Mouse (Mus musculus) T-helper 1 cell (primary cell): Measurements from ENCODE around the gene Wnk2.

ENCODE experiments used
- in situ Hi-C: fragments of 300-600 bp; cut with MboI, MseI; formaldehyde crosslinking; loops from one replicate; pipeline ENCODE4 v1.15.1; 2025; ENCODE audit warnings: high pct_unique_total_duplicates

Gene Wnk2

DNA sequence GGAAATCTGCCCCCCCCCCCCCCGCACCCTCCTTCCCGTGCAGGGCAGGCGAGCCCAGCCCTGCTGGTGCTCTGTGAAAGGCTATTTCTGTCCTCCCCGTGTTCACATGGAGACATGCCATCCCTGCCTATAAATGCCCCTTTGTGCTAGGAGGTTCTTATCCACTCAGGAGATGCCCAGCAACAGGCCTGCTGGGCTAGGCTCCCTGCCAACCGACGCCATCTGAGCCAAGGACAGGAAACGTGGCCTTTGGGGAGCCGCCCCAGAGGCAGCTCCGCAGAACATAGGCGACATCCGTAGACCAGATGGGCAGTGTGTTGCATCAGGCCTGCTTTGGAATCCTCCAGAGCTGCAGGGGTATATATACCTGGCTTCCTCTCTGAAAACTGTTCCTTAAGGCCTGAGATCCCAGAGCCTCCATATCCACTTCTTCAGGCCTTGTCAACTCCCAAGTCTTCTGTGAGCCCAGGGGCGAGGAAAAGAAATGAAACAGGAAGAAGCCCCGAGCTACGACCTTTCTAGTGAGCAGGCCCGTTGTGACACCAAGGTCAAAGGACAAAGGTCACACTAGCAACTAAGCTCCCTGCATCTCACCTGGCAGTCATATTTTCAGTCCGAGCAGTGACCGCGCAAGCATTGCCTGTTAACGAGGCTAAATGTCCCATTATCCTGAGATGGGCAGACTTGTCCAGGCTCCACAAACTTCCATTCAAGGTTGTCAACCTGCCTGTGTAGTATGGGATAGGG, 31.2 kb upstream of the Wnk2 start:
- in situ Hi-C loops, result no loop called here

DNA sequence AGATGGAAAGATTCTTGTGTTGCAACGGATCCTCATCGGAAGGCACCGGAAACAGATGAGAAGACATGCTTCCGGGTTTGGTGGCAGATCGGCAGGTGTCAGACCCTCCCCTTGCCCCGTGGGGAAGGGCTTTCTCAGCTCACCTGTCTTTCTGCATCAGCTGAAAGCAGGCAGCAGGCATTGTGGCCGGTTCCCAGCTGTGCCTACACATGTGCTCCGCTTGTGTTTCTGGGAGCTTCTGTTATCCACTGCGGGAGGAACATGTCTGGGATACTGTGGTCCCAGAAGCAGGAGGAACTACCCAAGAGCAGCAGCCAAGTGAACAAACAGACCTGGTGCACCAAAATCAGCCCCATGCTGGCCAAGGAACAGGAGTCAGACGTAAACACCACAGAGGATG, 27.7 kb upstream of the Wnk2 start:
- in situ Hi-C loops, result no loop called here

DNA sequence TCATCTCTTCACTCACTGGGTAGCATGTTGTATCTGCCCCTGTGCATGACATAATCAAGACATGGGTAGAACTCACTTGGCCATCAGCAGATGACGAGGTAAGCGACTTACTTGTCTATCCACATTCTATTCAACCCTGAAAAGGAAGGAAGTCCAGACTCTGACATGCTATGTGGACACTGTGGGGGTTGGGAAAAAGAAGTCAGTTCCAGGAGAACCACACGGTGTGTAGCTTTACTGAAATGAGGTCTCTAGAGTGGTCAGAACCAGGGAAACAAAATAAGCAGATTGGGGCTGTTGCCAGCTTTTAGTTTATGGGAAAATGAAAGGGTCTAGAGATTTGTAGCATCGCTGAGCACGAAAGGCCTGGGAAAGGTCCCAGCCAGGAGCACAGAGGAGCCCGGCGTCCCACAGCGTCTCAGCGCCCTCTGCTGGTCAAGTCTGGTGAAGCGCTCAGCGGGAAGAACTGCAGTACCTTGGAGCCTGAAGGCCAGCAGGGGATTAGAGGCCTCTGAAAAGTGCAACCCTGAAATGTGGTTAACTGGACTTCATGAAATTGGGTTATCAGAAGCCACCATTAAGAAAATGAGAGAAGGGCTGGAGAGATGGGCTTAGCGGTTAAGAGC, 25.3 kb upstream of the Wnk2 start:
- in situ Hi-C loops, result no loop called here

DNA sequence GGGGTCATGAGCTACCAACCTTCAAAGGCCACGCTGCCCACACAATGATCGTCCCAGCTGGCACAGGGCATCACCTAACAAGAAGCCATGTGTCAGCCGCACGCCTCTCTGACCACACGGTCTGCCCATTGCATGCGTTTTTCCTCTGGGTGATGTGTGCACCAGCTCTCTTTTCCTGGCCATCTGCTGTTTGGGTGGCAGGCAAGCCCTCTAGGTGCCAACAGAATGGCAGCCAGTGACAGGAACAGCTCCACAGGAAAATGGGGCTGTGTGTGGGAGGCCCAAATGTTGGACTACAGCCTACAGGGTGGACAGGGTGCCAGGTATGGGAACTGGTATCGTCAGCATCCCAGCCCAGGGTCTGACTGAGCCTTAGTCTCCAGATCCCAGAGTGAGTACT, 24.5 kb upstream of the Wnk2 start:
- in situ Hi-C loops, result no loop called here

DNA sequence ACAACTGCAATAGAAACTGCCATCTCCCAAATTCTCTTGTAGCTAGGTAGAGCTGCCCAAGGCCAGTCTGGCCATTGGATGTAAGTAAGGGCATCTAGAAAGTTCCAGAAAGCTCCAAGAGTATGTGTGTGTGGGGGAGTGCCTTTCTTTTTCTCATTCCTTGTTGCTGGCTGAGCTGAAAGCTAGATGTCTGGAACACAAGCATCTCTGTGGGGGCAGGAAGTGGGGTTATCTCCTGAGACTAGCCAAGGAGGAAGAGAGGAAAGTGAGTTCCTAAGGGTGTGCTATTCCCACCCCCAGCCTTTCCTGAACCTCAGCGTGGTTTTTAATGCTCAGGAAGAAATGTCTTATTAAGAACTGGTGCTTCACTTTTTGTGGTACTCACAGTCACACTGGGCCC, 23.9 kb upstream of the Wnk2 start:
- in situ Hi-C loops, result no loop called here

DNA sequence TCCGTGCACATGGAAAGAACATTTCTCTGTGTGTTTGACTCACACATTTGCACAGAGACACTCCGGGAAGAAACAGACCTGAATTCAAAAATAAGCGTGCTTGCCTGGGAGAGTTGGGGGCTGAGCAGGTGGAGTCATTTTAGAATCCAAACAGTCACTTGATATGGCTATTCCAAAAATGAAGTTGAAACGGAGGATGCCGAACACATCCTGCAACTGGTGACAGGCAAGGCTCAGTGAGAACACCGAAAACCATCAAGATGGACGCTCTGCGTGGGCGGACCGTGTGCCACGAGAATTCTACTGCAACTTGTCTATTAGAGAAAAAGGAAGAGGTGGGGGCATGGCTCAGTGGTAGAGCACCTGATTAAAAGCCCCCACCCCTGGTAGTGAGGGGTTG, 22.8 kb upstream of the Wnk2 start:
- in situ Hi-C loops, result no loop called here

DNA sequence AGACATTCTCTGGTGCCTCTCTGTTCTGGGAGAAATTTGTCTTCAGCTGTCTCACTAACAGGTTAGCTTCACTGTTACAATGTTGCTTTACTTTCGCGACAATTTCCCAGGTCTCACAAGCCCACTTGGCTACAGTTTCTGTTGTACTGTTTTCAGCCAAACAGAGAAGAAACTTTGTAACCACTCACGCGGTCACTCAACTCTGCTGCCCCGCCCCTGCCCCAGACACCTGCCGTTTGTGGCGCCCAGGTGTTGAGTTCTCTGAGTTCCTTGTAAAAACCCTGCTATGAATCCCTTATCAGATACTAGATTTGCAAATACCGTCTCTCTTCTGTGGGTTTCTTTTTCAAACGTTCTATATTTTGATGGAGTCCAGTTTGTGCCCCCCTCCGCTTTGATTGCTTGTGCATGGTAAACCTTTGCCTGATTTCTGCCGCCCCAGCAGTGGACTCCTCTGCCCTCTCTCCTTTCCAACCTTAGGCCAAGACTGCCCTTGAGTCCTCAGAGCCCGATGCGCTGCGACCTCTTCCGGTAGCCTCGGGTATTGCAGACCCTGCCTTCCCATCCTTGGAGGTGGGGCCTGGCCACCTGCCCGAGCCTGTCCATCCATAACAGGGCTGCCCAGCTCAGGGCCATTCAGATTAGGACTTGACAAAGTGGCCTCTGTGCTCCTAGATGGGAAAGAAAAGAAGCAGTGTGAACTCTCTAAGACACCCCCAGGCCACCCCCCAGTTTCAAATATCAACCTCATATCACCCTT, 21.8 kb upstream of the Wnk2 start:
- in situ Hi-C loops, result no loop called here

DNA sequence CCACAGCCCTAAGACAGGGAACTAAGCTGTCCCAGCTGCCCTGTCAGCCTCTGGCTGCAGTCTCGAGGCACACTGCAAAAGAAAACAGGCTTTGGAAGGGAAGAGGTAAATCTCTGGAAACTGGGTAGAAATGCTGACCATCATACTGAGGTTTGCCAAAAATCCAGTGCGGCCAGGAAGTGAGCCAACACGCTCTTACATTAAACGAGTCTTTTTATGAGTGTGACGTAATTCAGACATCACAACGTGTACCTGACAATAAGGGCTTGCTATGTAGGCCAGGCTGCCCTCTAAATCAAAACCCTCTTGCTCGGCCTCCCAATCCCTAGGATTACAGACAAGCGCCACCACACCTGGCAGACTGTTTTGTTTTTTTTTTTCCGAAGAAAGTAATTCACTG, 19.3 kb upstream of the Wnk2 start:
- in situ Hi-C loops, result no loop called here

DNA sequence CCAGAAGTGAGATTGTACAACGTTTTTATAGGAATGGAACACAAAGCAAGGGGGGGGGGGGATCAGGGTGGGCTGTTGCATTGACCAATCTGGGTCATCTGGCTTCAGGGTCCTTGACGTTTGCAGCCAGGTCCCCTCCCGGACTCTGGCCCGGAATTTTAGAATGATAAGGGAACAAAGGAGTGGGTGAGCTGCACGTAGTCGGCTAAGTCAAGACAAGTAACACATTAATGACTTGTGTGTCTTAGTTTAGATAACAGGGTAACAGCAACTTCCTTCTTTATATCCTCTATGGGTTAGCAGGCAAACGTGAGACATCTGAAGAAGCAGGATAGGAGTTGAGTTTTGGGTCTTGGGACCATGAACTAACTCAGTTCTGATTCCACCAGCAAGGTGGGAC, 15.8 kb upstream of the Wnk2 start:
- in situ Hi-C loops, result no loop called here

DNA sequence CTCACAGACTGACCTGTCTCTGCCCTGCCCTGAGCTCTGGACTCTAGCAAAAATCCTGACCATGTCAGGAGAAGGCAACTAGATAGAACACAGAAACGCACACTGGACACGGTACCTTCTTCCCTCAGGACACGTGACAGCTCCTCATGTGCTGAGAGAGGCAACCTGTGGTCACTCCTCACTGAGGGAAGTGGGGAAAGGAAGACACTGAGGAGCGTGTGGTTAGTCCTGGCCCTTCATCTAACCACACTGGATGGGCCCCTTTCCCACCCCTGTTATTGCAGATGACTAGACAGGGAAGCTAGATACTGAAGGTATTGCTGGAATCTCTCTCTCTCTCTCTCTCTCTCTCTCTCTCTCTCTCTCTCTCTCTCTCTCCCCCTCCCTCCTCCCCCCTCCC, 14.9 kb upstream of the Wnk2 start:
- in situ Hi-C loops, result no loop called here

DNA sequence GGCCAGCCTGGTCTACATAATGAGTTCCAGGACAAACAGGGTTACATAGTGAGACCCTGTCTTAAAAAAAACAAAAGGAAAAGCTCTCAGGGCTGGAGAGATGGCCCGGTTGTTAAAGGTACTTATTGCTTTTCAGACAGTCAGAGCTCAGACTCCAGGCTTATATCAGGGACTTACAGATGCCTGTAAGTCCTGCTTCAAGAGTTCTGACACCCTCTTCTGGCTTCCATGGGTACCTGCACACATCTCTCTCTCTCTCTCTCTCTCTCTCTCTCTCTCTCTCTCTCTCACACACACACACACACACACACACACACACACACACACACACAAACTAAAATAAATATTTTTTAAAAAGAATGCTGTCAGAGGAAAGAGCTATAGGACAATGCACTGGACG, 13.4 kb upstream of the Wnk2 start:
- in situ Hi-C loops, result no loop called here

DNA sequence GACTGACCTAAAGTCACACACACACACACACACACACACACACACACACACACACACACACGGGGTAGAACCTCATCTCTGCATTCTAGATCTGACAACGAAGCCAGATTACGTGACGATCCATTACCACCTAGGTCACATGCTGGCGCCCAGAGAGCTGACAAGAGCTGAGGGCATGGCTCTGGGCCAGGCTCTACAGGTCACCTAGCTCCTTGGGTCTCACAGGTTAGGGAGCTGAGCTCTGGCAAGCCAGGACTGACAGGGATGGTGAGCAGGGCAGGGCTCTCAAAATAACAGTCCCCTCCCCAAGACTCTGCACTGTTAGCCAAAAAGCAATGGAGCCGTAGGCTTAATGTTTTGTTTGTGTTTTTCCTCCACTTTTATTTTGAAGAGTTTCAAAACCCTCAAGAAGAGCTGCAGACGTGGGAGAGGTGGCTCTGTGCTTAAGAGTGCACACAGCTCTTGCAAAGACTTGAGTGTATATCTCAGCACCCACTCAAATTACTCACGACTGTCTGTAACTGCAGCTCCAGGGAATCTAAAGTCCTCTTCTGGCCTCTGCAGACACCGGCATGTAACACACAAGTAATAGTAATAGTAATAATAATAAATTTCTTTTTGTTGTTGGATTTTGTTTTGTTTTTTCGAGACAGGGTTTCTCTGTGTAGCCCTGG, 10.4 kb upstream of the Wnk2 start:
- in situ Hi-C loops, result no loop called here

DNA sequence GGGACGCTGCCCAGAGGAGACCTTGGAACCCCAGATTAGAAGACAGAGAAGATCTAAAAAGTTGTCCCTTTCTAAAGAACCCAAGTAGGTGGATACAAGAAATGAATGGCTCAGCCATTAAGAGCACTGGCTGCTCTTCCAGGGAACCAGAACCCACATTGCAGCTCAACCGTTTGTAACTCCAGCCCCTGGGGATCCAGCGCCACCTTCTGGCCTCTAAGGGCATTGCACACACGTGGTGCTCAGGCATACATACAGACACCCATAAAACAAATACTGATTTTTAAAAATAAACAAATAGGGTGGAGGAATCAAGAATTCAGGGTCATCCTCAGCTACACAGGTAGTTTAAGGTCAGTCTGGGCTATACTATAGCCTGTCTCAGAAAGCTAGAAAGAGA, 8.8 kb upstream of the Wnk2 start:
- in situ Hi-C loops, result no loop called here

DNA sequence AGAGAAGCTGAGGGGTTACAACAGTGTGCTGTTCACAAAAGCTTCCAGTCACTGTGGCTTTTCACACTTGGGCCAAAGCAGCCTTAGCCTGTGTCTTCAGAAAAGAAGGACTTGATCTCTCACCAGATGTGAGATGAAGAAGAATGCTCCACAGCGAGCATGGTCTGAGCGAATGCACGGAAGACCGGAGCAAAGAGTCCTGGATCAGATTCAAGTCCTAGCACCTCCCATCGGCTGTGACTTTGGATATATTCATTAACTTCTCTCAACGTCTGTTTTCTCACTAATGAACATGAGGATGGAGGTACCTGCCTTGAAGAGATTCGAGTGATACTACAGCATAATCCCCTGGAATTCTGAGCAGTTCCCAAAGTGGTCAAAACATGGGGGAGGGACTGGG, 6.8 kb upstream of the Wnk2 start:
- in situ Hi-C loops, result no loop called here

DNA sequence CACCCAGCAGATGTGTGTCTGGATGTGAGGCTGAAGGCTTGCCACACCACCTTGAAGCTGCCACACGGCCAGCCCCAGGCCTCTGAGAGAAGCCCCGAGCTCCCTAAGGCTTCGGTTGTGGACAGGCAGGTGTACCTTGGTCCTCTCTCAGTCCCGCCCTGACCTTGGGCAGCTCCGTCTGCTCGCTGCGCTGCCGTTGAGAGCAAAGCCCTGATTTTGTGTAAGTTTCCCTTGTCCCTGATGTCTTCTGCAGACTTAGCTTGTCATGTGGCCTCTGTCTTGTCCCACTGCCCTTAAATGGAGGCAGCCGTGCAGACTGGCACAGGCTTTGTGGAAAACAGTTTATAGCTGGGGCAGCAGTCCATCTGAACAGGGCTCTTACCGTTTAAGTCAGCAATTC, 6.2 kb upstream of the Wnk2 start:
- in situ Hi-C loops, result no loop called here

DNA sequence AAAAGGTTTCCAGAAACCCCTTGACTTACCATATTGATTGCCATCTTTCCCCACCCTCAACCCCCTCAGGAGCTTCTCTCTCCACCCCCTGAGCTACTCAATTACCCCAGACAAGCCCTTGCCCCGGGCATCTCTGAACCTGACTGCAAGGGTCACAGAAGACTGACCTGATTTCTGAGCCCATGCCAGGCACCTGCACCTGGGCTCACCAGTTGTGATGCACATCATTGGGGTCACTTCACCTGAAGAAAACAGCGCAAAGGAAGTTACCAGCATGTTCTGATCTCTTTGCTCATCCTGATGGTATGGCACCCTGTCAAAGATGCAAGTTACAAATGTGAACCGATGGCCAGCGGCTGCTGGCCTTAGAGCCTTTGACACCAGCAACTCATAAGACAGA, 873 bp upstream of the Wnk2 start:
- in situ Hi-C loops, result no loop called here

DNA sequence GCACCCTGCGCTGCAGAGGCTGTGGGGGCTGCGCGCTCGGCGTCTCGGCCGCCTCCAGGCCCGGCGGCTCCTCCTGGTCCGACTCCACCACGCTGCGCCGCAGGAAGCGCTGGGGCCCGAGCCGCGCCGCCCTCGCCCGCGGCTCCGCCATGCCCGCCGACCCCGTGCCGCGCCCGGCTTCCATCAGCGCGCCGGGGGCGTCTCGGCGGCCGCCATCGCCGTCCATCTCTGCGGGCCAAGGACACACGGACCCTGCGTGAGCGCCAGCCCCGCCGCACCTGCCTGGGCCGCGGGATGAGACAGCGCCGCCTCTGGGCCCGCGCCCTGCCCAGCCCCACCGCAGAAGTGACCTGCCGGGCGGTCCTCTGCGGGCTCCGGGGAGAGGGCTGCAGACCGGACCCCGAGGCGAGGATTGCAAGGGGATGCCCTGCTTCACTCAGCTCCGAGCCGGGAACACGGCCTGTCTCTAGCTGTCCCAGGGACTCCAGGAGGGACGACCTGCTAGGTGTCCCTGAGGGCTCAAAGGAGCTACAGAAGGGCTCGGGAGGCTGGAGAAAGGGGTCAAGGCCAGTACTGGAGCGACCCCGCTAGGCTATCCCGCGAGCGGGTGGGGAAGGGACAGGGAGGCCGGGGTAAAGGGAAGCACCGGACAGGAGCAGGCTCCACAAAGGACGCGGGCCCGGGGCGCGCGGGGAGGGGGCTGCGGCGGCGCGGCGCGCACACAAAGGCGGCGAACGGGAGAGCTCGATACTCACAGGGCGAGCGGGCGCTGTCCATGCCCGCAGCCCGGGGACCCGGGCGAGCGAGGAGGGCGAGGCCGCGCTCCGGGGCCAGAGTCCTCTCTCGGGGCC, 582 bp downstream of the Wnk2 start:
- in situ Hi-C loops, result no loop called here

DNA sequence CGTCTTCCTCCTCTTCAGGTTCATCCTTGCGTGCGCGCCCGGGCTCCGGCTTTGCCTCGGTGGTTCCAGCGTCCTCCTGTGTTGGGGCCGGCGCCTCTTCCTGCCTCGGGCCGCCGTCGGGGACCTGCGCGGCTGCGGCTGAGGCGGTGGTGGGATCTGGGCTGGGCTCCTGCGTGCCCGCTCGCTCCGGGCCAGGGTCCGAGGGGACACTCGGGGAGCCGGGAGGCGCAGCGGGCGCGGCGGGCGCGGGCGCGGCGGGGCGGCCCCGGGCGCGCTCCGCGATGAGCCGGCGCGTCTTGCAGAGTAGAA, 1.2 kb downstream of the Wnk2 start:
- in situ Hi-C loops, result no loop called here

DNA sequence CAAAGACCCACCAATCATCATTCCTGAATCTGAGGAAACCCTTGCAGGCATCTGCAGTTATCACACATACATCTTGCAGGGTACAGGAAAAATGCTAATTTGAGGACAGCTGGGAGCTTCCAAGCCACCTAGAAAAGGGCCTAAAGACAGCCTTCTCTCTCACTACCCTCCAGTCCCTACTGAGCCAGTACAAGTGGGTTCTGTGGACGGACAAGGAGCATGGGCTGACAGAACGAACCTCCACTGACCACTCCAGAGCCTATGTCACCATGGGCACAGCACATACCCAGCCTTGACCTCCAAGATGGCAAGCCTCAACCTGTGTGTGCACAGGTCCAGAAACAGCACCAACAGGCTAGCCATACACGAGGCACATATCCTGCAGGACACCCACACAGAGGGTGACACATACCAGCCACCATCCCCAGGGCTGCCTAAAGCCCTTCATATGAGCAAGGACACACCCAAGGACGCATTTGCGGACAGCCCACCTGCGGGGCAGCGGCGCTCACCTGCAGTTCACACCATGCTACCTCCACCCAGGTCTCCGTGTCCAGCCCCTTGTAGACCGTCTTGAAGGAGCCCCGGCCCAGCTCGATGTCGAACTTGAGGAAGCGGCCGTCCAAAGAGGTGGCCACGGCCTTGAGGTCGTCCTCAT, 1.6 kb downstream of the Wnk2 start:
- in situ Hi-C loops, result no loop called here

DNA sequence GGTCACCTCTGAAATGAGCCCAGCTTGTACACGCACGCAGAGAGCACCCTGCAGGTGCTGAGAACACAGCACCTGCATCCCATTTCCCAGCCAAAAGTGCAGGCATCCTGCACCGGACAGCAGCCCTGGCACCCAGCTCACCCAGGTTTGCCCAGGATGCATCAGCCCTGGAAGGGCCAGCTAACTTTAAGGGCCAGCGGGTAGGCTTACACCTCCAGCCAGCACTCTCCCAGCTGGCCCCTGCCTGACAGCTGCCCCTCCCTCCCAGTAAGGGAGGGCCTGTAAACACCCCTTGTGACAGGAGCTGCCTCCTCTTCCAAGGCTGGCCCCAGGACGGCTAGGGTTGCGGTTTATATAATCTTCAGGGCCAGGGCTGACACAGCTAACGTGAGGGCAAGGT, 2.4 kb downstream of the Wnk2 start:
- in situ Hi-C loops, result no loop called here

DNA sequence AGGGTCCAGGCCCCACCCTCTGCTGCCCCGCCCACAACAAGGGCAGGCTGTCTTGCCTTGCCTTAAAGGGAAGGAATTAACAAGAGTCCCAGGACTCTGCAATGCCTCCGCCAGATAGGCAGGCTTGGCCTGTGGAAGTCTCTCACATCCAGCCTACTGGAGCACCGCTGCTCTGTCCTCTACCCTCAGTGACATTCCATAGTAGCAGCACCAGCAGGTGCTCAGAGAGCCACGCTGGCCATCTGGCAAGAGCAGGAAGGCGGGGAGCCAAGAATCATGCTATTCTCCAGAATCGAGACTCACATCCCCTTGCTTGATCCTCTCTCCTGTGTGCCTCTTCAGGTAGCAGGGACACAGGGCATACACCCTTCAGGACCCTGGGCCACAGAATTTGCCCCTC, 3.4 kb downstream of the Wnk2 start:
- in situ Hi-C loops, result no loop called here
